Mouse (Mus musculus): ENCODE data around the gene Tmem131l.

Gene Tmem131l

DNA sequence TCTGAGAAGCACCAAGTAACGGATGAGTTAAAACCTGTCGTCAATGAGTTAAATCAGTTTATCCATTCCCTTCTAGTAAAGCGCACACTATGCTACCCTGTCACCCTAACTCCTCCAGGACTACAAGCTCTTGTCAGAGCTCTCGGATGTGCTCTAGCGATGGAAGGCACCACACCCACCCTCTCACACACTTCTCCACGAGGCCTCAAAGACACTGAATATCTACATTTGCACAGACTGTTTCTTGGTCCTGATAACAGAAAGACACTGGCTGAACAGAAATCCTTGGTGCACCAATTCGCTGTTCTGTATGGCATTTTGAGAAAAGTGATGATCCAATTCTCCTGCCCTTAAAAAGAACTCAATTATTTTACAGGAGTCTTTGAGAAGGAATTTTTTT, 34.0 kb downstream of the Tmem131l start:
- DNase-seq, result no peak

DNA sequence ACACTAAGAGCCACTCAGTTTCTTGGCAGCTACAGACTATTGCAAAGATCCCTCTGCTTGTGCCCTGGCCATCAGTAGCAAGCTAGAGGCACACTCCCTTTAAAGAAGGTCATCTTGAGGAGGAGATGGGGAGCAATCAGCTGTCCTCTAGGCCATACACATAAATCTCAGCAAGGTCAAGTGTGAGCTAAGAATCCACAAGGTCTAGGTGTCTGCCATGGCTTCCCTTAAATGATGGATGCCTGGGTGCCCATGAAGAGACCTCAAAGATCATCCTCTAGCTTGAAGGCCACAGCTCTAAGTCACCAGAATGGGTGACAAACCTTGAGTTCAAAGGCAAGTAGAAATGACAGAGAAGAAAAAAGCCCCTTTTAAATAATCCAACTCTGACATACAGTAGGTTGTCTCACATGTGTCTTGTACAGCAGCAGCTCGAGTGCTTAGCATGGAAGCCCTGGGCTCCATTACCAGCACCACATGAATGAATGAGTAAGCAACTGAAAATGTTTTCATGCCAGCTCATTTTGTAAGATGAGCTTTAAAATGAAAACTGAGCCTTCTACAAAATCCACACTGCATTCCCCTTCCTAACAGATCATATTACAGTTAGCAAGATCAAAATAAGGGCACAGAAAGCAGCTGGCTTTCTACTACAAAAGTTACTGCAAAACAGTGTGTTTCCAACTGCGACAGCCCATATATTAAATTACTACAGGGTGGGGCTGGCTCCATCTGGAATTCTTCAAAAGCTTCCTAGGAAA, 35.5 kb downstream of the Tmem131l start:
- DNase-seq, result no peak

DNA sequence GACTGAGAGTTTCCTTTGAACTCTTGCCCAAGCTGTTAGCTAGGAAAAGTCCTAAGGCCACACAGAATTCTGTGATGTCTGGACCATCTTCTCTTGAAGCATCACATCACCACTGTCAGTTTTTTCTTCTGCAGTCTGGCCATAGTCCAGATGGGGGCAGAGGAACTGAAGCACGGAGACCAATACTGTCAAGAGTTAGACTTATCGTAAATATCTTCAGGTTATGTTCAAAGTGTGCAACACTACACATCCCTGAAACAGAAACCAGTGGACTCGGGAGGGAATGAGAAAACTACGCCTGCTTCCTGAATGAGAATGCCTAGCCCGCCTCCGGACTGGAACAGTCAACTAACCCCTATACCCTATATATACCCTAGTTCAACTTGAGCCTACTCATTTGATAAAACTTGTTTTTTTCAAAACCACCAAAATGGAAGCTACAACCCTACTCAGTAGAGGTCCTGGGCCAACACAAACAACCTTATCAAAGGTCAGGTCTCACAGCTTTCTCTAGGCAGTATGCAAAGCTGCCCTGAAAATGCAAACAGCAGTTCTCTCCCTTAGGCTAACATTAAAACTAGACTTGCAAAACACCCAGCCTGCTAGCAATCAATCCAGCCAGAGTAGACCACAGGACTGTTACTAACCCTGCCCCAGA, 37.4 kb downstream of the Tmem131l start:
- no peak for DNase-seq

DNA sequence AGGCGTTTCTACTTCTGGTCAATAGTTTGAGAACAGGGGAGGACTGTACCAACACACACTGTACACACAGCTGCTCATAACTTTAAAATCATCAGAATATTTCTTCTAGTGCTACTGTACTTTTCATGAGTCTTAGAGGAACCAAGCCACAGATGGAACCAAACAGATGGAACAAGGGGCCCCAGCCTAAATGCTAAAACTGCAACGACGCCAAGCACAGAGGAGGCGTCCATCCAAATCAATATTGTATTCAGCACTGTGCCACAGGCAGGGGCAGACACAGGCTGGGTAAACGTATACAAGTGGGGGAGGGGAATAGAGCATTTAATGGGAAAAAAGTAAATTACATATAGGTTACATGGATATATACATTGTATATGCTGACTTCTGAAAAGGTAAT, 42.4 kb downstream of the Tmem131l start:
- DNase-seq, result no peak

DNA sequence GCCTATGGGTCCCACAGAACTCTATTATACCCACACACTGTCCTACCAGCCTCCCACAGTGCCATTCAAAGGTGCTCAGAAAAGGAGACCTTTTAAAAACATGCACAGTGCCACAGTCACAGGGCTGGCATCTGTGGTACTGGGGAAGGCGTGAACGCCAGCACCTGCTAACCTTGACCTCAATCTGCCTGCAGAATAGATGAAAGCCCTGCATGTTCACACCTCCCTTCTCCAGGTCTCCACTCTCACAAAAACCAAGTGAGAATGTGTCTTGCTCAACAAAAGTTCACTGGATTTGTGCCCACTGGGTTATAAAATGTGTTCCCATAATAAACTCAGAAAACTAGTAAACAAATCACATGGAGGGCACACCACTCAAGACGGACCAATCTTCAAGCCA, 42.9 kb downstream of the Tmem131l start:
- peak; percentile 46 for DNase-seq

DNA sequence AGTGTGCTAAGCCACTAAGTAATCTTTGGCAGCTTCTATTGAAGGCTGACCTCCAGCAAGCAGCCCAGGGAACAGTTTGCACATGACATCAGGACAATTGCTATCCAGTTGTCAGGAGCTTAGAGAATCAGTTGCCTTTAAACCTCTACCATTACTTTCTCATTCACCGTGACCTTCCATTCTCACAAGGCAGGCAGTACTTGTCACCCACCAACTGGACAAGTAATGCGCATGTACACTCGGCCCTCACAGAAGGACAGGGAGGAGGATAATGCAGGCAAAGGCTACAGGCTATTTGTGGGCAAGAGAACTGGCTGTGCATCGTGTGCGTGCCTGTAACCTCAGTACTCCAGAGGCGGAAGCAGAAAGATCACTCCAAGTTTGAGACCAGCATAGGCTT, 43.9 kb downstream of the Tmem131l start:
- no peak for DNase-seq

DNA sequence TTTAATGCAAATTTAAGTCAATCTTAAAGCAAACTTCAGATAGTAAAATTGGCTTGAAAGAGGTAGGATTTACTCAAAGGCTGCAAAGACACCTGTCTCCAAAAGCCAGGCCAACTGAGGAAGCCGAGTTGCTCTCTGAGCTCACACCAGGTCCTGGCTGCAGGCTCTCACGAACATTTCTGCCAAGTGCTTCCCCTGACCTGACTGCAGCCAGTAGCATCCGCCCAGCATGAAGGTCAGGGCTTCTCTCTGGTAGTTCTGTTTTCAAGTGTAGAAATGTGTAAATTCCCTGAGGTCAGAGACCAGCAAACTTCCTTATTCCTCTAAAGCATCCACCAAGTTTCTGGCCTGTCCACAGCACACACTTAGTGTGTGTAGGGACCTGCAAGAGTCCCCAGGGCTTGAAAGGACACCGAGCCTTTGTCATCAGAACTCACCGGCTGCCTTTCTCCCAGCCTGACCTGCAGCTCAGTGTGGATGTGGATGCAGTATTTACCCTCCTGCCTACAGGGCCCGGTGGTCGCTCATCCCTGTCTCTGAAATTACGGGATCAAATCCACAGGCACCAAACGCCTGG, 44.6 kb downstream of the Tmem131l start:
- no peak for DNase-seq

DNA sequence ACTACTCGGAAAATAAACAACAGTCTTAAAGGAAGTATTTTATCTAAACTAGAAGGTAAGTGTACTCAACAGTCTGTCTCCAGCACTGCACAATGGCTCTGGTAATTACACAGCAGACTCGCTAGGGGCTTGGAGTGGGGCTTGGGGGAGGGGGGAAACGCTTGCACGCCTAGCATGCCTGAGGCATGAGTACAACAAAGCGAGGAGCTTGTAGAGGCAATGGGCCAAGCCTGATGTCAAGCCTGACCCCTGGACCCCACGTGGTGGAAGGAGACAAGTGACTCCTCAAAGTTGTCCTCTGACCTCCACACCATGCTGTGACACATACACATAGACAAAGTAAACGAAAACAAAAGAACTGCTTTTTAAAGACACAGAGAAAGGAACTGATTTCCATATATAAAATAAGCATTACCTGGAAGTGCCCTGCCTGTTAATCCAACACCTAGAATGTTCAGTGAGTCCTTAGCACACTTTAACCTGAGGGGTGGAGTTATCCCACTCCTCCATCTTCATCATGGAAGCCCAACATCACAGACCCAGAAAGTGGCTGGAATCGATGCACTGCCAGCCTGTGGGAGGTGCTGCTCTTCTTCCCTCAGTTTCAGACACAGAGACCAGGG, 45.6 kb downstream of the Tmem131l start:
- no peak for DNase-seq

DNA sequence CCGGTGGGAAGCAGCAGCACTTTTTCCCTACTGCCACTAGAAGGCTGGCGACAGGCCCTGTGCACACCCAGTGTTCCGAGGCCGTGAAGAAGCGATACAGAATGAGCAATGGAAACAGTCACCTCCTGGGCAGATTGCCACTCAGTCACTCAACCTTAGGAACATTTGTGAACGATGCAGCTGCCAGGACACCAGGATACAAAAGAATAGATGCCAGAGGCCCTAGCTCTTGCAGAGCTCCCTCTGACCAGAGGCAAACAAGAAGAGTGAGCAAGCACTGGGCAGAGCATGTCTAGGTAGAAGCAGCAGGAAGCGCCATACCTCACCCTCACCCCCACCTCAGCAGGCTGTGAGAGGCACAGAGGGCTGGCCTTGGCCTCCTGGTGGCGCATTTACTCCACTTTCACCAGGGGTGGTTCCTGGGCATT, 46.9 kb downstream of the Tmem131l start:
- peak; percentile 44 for DNase-seq

DNA sequence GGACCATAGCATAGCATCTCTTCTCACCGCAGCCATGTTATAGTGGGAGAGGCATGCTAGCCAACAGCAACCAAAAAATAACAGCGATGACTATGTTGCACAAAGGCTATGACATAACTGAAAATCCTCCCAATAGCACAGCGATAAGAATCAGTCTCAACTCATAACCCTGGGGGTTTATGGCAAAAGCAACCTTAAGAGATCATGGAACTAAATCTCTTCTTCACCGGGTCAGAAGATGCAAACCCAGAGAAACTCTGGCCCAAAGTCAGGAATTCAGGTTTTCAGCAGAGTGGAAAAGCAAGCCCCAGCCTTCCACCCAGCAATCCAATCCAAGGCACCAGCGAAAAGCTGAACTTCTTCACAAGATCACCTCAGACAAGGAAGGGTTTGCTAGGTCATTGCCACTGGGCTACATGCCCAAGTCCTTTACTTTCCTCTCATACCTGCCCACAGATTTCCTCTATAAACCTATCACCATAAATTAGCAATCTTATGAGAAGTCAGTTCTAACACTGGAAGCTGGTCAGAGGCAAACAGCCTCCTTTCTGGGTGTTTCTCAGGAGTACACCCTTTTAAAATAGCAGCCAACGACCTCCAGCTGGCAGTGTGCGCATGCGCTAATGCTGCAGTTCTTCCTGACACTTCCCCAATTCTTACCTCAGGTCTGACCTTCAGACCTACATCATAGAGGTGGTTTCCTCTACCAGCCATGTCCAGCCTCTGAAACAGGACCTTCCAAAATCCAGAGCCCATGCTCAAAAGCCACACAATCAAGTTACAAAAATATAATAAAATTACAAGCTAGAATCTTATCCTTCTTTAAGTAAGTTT, 48.1 kb downstream of the Tmem131l start:
- no peak for DNase-seq

DNA sequence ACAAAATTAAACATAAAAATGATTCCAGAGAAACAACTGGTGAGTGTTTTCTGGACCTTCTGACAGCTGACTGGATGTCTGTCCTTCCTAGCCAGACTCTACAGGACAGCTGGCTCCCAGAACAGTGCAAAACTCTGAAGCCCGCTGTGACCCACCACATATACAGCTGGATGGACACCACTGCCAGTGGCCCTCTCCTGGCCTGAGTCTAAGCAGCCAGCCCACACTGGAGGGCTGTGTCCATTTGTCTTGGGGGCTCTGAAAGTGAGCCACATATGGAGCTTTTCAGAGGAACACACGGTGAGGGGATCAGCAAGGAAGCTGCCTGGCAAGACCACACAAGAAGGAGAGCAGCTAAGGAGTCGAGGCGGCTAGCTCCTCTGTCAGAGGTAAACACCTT, 51.8 kb downstream of the Tmem131l start:
- no peak for DNase-seq

DNA sequence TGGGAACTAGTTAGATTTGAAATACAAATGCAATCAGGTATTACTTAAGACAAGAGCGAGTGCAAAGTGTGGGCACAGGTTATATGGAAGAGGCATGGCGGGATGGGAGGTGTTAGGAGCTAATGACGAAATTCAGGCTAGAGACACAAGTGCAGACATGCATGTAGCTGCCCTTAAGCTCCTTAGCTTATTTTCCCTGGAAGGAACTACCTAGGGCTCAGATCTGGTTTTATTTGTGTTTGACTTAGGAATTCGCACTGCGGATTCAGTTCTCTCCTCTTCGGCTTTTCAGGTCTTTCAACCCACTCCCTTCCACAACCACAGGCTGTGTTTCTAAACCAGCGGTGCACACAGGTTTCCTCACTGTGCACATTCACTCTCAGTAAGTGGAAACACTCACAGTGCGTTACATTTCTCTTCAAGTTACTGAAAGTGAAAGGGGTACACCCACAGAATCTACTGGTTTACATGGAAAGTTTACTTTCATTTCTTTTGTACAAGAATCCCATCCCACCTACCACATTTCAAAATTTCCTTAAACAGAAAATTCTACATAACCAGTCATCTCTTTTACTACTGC, 52.4 kb downstream of the Tmem131l start:
- no peak for DNase-seq

DNA sequence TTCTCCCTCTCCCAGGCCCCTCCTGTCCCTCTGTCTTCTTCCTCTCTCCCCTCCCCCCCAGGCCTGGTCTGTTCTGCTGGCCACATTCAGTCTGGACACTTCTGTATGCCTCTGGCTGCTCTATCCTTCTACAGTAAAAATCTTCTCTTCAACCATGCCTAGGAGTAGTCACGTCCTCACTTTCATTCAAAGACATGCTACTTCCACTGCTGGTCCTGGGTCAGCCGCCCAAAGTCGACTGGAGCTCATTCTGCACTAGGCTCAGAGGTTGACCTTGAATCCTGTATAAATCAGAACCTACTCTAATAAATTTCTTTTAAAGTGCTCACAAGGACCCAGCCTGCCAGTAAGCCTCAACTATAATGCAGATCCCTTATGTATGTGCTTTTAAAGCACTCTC, 53.2 kb downstream of the Tmem131l start:
- DNase-seq, result no peak

DNA sequence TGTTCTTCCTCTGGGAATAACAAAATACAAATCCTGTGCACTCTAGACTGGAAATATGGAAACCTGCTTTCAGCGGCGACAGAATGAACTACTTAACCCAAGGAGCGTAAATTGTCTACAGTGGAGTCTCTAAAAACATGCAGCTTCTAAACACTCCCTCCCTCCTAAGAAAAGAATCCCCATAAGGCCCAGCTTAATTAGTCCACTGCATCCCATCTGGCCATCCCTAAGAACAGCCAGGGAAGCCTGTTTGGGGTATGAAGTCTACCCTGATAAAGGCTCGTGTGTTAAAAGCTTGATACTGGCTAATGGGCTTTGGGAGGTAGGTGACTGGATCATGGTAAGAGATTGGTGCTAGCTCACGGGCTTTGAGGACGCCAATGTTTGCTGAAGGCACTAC, 54.5 kb downstream of the Tmem131l start:
- DNase-seq, result no peak

DNA sequence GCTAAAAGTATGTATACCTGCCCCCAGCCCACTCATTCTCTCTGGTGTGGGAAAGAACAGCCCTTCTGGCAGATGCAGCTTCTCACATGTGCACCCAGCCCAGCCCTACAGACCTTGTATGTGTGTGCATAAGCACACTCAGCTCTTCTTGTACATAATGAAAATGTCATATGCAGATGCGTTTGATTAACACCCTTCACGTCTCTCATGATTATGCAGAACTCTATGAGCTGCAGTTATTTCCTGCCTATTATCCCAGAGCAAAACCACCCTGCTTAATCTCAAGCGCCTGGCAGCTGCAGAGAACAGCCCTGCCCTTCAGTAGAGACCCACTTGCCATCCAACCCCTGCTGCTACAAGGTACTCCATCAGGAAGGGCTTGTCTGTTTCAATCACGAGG, 55.6 kb downstream of the Tmem131l start:
- no peak for DNase-seq

DNA sequence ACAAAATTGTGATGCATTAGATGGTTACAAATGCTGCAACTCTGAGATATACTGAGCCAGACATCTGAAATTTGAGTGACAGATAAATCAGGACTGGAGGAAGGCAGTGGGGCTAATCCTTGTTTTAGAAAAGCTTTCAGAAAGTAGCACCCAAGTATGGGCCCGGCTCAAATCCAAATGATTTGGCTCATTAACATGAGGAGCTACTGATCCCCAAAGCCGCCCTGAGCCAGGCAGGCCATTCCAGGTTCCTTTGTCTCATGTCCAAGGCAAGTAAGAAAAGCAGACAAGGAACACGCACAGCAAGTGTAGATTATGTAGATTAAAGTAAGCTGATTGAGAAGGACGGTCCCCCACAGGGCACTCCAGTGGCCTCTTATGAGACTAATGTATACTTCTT, 57.2 kb downstream of the Tmem131l start:
- DNase-seq, result no peak

DNA sequence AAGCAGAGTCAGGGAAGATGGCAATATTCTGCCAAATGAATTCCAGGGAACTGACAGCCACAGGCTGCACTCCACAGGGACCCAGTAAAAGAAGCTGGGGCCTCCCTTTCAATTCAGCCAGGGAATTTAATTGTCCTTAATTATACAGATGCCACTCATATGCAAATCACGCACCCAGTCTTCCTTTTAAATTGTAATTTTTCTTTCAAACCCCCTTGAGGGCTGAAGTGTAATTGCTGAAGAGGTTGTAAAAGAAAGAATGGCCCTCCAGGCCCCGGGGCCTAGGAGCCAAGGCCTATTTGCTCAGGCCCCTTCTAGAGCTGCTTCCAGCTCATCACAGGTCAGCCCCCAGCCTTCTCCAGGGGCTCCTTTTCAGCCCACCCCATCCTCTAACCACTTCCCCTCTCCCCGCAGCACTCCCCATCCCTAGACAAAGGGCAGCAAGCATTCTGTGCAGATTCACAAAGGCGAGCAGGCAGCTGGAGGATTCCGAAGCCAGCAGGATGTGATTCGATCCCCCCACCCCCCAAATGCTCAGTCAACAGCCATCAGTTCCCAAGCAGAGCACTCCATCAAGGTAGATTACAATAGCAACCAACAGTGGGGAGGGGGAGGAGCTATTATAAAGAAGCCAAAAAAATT, 59.6 kb downstream of the Tmem131l start:
- no peak for DNase-seq

DNA sequence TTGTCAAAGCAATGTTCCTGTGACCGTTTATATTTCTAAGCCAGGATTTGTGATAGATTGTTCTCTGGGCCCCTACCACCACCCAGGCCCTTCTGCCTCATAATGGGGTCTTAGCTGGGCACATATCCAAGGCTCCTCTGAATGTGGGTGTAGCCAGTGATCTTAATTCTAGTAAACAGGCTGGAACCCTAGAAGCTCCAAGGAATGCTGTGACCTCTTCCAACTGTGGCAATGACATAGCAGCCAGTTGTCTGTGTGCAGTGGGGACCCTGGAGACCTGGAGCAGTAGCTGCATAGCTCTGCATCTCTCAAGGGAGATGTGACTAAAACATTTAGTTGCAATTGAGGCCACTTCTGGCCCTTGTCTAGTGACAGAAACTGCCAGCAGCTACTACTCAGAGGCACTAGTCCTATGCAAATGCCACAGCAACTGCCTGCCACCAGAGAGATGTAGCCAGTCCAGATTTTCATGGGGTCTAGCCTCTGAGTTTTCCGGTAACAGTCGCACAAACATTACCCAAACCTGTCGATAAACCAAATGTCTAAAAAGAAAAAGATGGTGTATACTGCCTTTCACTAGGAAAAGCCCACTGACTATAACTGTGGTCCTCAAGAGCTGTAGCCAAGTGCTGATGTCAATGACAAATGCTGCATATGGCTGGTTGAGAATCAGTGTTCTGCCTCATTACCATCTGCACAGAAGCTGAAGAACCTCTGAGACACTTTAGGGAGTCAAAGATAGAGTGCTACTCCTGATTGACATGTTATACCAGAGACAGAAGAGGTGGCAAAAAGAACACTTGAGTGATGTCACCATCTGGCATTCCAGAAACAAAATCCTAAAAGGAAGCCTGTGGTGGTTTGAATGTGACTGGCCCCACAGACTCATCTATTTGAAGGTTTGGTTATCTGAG, 61.2 kb downstream of the Tmem131l start:
- no peak for DNase-seq

DNA sequence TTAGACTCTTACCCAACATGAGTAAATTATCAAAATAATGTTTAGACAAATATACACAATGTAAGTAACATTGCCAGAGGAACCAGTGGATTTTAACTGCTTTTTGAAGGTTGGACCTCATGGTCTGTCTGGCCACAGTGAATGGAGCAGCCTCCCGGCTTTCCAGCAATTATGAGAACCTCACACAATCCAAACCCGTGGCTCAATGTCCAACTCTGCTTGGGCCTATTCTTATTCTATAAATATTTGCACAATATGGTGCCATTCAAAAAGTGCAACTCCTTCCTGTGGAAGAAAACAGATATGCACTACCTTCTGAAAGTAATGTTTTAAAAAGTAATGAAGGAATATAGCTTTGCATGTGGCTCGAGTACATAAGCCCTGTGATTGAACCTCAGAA, 62.2 kb downstream of the Tmem131l start:
- no peak for DNase-seq

DNA sequence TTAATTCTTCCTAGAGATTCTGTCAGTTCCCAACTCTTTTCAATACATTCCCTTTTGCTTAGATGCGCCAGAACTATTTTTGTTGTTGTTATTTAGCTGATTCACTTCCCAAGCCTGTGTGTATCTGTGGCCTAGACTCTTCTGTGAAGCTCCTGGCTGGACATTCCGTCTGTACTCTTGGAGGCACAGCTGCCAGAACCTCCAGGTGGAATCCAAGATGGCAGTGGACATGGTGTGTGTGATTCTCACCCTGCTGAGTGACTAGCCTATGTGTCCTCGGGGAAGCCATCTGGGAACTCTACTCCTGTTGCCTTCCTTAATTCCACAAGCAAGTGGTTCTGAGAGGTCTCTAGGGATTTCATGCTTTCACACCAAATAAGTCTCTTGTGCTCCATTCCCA, 63.8 kb downstream of the Tmem131l start:
- DNase-seq, result no peak

DNA sequence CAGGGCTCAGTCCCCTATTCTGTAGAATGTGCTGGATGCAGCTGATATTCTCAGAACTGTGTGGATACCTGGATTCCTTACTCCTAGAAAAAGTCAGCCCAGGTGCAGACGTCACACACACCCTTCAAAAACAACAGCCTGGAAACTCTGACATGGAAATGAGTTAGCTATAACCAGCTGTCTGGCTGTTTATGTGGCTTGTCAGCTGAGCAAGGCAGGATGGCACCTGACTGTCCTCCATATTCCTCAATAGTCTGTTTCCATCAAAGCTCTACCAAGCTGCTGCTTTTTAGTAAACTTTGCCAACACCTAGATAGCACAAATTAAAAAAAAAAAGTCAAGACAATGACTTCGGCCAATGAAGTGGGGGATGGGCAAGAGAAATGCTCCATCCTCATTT, 66.6 kb downstream of the Tmem131l start:
- DNase-seq, result no peak
